Mouse (Mus musculus): ENCODE measurements at regions not wholly inside any gene's neighbourhood (a gene's known extent, or its start where the extent isn't known, plus 50 kb on each side); places are given as distances from the start of the nearest gene placed in this dataset.
"Not testable (repeated sequence)": the region's sequence is repeated elsewhere in the genome, so short reads cannot be mapped to it uniquely, and the experiment has no call there.

DNA sequence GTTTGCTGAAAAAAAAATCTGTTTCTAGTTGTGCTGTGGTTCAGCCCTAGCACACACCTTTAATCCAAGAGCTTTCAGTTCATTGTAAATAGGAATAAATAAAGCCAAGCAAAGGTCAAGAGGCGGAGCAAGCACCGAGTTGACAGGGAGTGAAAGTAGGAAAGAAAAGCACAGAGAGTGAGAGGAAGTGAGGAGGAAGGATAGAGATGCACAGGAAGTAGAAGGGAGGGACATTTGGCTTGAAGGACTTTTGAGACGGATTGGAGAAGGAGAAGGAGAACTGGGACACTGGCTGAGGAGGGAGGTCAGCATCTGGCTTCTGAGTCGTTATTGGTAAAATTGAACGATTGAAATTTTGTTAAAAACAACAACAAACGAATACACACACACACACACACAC is 402.0 kb upstream of the Igfbp7 start:
- no peak for DNase-seq

DNA sequence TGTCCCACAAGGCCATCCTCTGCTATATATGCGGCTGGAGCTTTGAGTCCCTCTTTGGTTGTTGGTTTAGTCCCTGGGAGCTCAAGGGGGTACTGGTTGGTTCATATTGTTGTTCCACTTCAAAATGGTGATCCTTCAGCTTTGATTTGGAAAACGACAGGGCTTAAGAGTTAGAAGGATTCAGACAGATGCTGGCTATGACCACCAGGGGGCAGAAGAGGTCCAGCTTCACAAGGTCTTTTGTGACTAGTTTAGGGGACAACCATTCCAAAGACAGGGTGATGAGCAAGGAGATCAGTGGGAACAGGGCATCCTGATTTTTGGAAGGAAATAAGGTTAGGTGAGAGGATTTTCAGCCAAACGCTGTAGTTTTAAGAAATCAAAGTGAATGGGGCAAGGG is 399.9 kb upstream of the Igfbp7 start:
- peak; percentile 72 for DNase-seq

DNA sequence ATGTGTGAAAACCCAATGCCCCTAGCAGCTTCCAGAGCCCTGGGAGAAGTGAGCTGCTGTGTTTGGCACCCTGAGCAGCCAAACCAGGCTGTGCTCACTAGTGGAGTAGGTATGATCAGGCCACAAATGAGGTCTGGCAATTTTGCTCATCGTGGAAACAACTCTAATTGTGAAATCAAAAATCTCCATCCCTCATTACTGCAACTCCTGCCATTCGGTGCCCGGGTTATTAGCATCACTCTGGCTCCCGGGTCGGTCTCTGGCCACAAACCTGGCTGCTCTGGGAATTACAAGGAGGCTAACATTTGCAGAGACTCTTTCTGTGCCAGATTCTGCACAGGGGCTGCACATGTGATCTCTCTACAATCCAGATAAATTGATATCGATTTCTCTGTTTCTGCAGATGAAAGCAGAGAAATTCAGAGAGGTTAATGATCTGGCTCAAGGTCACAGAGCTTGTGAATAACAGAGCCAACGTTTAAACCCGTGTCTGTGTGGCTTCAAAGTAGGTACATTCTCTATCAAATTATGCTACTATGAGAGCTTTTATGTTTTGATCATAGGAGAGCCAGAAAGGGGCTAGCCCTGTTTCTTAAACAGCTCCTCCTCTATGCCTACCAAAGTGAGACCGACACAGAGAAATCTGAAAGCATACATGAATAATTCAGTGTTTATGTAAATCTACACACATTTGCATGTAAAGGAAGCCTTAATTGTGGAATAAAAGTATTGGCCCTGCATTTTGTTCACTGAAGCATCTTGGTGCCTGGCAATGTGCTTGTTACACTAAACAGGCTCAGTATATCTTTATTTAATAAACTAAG is 398.7 kb upstream of the Igfbp7 start:
- no peak for DNase-seq

DNA sequence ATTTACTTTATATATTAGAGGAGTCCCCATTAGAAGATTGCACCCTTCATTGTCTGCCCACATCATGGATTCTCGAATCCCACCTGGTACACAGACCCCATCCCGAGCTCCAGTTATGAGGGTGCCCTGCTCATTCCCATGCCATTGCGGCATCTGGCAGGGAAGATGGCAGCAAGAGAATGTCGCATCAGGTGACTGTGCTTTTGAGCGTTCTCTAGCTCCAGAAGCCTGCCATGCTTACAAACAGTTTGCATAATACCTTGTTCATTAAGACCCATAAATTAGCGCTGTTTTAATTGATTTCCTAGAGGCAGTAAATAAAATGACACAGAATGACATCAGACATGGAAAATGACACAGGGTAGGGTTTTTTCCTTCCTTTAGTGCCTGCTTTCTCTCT is 398.0 kb upstream of the Igfbp7 start:
- no peak for DNase-seq

DNA sequence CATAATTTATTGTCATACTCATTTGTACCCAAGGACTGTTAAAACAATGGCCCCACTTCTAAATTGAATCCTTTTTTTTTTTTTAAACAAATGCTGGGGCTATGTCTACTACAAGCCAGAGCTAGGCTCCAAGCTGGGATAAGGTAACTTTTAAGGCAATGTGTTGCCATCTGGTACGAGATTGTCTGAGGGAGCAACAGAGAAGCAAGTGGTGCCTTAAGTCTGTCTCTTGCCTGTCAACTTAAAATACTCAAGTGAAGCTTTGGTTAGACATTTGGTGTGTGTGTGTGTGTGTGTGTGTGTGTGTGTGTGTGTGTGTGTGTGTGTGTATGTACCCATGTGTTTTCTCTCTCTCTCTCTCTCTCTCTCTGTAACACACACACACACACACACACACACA is 397.5 kb upstream of the Igfbp7 start:
- no peak for DNase-seq

DNA sequence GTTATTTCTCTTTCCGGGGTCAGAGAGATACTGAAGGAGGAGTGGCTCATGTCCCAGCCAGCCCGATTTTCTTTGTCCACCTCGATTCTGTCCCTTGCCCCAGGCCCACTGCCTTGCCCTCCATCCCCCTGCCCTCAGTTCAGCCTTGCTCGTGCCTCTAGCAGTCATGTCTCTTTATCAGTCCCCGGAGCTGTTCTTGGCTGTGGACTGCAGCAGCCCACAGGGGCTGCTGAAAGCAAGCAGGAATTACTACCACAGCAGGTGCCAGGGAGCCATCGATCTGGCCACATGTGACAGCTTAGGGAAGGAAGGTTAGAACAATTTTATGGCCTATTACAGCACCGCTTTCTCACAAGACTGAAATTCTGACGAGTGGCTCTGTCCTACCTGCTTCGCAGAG is 396.3 kb upstream of the Igfbp7 start:
- DNase-seq, result no peak

DNA sequence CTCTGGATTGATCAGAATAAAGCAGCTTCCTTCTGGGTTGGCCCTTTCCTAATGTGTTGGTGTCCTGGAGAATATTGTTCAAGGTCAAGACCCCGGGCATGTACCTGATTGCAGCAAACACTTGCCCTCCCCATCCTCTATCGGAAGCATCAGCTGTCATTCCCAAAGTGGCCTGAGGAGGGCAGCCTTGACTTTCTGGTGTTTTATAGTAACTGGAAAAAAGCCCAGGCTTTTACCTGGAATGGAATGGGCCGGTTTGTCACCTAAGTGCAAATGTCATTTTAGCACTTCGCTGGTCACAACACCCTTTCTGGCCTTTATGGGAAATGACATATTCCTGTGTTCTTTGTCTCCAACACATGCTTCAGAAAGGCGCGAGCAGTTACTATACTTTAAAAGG is 395.7 kb upstream of the Igfbp7 start:
- DNase-seq, result peak; percentile 65

DNA sequence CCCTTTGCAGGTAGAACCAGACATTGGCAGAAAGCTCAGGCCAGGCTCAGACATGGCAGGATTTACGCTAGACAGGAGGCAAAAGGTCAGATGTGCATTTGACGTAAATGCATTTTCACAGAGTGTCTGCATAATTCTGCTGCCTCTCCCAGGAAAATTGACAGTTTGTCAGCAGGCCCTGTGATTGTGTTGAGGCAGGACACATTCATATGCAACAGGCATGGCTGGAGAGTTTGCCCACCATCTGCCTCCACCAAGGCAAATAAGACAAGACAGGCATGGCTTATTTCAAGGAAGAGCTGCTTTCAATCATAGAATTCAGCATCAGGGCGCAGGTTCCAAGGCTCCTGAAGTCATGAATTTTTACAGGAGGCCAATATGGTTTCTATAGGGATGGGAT is 389.1 kb upstream of the Igfbp7 start:
- DNase-seq, result no peak

DNA sequence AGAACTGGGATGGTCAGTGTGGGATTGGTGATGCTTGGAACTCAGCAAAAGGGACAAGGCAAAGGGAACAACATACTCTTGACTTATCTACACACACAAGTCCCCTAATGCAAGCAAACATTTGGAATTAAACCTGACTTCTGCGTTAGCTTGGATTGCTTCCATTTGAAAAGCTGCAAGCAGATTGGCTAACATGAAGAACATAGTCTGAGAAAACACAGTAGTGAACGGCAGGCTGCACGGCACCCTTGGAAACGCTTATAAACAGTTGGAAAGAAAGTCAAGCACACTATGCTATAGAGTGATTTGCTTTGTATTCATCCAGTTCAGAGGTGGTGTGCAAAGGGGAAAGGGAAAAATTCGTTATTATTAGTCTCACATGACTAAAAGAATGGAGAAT is 387.9 kb upstream of the Igfbp7 start:
- DNase-seq, result no peak

DNA sequence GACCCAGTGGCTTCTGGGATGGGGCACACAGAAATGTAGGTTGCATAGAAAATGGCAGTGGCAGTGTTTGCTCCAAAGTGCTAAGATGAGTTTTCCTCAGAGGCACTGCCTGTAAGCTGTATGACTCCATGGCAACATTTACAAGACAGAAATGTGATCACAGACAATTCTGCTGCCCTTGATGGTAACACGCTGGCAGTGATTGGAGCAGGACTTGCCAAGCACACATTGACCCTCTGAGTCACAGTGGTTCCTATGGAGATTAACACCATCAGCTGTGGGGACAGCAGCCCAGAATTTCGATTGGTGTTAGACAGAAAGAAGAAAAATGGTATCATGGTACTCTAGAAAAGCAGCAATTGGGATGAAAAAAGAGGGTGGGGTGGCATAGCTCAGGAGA is 376.1 kb upstream of the Igfbp7 start:
- DNase-seq, result no peak

DNA sequence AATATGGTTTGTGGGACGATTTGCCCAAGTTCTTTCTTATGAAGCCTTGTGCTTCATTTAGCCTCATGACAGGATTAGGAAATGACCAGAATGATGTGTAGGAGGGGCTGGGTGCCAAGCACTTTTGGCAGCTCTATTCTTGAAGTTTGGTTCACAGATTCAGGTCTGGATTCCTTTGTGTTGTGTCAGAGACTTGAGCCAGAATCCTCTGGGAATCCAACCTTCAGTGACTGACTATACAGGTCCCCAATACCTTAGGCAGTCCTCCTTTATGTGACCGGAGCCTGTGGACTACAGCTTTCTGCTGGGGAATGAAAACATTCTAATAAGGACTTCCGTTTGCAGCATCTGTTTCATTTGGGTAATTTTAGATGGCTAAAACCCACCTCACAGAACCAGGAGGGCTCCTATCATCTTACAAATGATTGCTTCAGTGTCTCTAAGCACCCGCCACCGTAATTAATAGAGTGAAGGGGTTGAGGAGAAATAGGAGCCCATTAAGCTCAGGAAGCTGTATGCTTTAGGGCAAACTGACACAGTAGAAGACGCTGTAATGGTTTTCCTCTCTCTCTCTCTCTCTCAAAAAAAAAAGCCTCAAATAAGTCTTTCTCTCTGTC is 354.7 kb upstream of the Igfbp7 start:
- peak; percentile 12 for DNase-seq

DNA sequence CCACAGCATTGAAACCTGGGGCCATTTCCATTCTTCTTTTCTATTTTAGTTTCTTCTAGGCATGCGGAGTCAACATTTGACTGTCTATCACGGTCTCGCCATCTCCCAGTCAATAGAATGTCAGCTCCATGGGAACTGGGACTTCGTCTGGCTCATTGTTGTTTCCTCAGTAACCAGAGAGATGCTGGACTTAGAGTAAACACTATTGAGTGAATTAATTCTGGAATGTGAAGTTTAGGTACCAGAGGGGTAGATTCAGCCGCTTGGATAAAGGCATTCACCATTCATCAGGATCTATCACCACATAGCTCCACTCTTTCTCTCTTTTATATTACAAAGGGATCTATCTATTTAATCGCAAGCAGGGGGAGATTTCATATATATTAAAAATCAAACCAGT is 354.2 kb upstream of the Igfbp7 start:
- no peak for DNase-seq

DNA sequence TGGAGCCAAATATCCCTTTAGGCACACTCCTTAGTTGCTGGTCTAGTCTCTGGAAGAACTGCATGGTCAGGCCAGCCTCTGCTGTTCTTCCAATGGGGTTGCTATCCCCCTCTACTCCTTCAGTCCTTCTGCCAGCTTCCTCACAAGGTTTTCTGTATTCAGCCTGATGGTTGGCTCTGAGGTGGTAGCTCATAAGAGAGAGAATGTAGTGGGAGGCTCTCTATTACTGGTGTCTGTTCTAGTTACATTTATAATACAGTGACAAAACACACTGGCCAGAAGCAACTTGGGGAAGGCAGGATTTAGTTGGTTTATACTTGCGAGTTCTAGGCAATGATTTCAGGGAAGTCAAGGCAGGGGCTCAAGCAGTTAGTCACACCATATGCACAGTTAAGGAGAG is 341.1 kb upstream of the Igfbp7 start:
- DNase-seq, result no peak

DNA sequence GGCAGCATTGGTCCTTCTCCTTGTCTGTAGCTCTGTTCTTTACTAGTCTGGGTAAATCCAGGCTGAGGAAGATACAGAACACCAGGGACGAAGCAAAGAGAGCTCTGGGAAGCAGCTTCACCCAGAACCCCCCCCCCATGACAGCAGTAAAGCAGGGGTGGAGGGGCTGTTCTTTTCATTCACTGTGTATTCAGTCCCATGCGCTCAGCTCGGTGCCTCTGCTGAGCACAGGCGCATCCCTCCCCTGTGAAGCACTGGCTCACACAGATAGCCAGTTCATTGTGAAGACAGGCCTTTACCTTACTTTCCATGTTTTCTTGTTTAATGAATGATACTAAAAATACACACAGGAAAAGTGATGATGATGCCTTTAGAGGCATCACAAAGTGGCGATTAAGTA is 338.8 kb upstream of the Igfbp7 start:
- no peak for DNase-seq

DNA sequence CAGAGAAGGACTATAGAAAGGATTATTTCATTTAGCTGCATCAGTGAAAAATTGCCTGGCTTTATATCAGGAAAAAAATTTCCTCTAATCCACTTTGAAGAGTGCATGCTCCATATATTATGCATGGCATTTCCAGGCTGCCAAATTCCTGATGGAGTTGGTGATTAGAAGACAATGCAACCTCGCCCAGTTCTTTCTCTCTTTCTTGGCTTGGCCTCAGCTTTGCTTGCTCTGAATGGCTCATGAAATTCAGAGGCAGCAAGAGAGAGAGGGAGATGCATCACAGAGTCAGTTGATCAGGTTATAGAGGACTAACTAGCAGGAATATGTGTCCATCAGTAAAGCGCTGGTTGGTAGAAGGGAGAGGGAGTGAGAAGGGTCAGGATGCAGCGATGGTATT is 335.6 kb upstream of the Igfbp7 start:
- DNase-seq, result no peak

DNA sequence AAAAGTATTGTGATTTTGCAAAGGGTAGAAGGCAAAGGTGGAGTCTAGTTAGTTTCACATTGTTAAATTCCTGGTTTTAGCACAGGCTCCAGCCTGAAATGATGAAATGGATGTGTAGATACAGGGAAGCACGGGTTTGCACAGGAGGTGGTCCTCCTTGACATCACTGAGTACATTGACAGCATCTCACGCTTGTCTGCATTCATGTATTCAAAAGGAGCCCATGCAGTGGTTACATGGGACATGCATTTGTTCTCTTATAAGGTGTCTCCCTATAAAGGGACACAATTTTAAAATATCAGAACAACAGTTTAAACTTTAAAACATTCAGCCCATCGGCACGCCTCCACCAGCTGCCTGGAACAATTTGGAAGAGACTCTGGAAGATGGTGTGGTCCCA is 322.4 kb upstream of the Igfbp7 start:
- not testable (repeated sequence) for DNase-seq

DNA sequence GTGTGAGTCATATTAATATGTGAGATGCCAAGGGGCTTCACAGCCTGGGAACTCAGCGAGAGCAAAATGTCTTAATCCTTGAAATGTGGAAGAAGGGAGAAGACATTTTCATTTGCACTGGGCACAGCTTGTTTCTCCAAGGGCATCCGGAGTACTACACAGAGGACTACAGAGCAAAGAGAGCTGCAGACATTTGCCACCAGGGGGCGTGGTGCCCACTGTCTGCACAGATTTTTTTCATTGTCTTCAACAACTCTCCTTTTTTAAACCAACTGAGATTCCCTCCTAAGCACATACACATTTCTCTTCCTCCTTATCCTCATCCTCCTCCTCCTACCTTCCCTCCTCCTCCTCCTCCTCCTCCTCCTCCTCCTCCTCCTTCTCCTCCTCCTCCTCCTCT is 273.8 kb upstream of the Igfbp7 start:
- no peak for DNase-seq

DNA sequence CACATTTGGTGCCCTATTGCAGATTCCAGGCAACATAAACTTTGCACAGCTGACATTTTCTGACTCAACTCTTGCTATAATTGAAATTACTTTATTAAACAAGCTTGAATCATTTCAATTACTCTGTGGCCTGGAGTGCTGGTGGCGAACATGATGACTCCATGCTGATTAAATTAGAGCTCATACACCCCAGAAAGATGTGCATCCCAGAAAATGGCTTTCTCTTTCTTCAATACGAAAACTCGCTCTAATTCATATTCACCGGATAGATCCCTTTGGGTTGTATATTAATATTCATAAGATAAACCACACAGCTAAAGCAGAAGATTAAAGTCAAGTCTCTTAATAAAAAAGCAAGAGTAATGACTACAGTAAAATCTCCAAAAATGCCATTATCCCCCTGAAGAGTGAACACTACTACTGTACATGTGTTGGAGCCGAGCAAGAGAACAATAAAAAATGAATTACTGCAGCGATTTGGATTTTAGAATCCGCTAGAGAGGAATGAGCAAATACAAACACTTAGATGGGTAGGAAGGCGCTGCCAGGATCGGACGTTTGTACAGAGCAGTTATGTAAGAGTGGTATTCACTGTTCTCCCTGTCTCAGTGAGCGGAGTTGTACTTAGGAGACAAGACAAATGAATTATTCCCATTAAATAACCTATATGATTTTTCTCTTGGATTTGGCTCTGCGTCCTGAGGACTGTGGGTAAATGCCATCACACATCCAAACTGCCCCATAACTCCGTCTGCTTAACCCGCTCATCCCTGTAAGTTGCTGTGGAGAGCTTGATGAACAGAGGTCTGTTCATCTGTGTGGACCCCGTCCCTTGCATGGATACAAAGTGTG is 264.5 kb upstream of the Igfbp7 start:
- no peak for DNase-seq

DNA sequence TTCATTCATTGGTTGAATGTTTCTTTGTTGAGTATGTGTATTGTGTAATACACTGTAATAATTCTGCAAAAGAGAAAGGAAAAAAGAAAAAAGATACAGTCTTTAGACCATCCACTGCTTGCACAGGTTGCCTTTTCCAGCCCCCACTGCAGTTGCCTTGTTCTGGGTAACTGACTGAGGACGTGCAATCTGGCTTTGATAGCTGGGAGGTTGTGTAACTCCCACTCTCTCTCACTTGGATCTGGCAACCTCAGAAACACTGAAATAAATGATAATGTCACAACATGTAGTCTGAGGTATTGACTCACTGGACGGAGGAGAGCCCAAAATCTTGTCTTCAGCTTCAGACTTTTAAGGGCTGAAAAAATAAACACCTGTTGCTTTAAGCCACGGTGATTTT is 255.3 kb upstream of the Igfbp7 start:
- DNase-seq, result no peak

DNA sequence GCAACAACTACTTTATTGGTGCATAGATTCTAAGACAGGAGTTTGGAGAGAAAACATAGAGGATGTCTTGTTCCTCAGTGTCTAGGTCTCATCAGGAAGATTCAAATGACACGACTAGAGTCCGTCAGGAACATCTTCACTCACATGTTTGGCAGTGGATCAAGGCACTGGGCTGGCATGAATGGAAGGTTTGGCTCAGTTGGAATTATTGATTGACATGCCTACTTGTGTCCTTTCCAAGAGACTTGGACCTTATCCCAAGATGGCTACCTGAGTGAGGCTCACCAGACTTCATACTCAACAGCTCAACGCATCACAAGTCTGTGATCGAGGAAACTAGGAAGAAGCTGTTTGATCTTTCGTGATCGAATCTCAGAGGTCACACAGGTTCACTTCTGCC is 251.2 kb upstream of the Igfbp7 start:
- no peak for DNase-seq

DNA sequence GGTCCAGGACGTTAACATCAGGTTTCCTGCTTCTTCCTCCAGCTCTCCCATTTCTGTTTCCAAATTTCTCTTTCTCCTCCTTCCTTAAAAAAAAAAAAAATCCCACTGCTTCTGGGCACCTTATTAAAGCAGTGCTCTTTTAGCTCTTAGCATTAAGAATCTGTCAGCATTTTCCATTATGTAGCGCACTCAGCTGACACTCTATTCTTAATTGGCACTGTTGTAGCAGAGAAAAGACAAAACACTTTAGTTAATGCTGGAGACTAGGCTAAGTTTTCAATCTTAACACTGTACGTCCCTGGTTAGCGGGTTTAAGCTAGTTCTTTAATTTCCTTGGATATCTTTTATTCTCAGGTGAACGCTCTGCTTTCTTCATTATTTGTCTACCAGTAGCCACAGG is 236.8 kb upstream of the Igfbp7 start:
- no peak for DNase-seq

DNA sequence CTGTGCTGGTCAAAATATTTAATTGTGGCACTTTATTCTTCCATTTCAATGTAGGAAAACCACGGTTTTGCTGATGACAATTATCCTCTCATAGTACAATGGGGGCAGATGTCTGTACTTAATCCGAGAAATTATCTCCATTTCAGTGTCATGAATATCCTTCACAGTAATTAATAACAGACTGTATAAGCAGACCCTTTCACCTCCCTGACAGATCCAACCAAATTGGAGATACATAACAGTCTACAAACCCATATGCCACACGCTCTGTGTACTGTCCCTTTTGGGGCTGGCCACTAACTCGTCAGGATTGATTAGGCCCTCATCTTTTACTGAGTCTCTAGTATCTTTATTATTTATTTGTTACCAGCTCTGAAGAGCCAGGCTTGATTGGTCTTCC is 212.6 kb upstream of the Igfbp7 start:
- DNase-seq, result no peak

DNA sequence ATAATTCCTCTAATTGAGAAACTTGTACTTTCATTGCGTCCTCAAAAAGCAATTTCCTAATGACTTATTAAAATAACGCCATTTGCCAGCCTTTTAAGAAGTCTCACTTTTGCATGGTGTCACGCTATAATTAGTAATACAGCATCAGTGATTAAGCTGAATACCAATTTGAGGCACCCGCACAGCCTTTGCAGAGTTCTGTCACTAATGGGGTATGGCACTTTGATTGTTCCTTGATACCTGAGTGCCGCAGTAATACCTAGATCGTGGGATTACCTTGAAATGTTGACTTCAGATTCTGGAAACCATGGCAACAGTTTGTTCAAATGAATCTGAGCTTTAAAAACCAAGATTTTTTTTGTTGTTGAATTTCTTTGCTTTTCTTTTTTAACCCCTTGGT is 202.7 kb upstream of the Igfbp7 start:
- no peak for DNase-seq

All from adrenal gland, postnatal 10 days (tissue).